Mouse (Mus musculus) urinary bladder, postnatal 4 days (tissue): ENCODE results near the gene Itgb7.

Source experiments
- DNase-seq, 2 experiments: peaks; one replicate each; pipeline ENCODE4 v3.0.0; 2021 to 2022; ENCODE audit warnings: low spot score in 2 of 2

Gene Itgb7

GRCm38 (mm10) chr15:102193652-102194051, 38.1 kb downstream of the Itgb7 start:
- DNase-seq, result no peak

GRCm38 (mm10) chr15:102192820-102193386, 38.8 kb downstream of the Itgb7 start:
- no peak for DNase-seq

GRCm38 (mm10) chr15:102192271-102192812, 39.4 kb downstream of the Itgb7 start:
- DNase-seq, result no peak

GRCm38 (mm10) chr15:102191699-102192098, 40.0 kb downstream of the Itgb7 start:
- DNase-seq, result no peak

GRCm38 (mm10) chr15:102188883-102189282, 42.9 kb downstream of the Itgb7 start:
- no peak for DNase-seq

GRCm38 (mm10) chr15:102188096-102188495, 43.6 kb downstream of the Itgb7 start:
- peak; percentile 44 to 66 for DNase-seq

GRCm38 (mm10) chr15:102186239-102186638, 45.5 kb downstream of the Itgb7 start:
- DNase-seq, result no peak

- DNase-seq, result no peak
These were observed 48.7 kb downstream of the Itgb7 start for GRCm38 (mm10) chr15:102183076-102183475.

GRCm38 (mm10) chr15:102179924-102180323, 51.8 kb downstream of the Itgb7 start:
- DNase-seq, result no peak

- DNase-seq, result no peak
These were observed 52.6 kb downstream of the Itgb7 start for GRCm38 (mm10) chr15:102179106-102179505.

- DNase-seq, result peak; percentile 58 to 80
These were observed 53.5 kb downstream of the Itgb7 start for GRCm38 (mm10) chr15:102178279-102178678.

GRCm38 (mm10) chr15:102177417-102177816, 54.3 kb downstream of the Itgb7 start:
- no peak for DNase-seq

- DNase-seq, result no peak
These were observed 55.0 kb downstream of the Itgb7 start for GRCm38 (mm10) chr15:102176571-102177316.

- no peak for DNase-seq
These were observed 55.9 kb downstream of the Itgb7 start for GRCm38 (mm10) chr15:102175736-102176319.

GRCm38 (mm10) chr15:102173581-102173980, 58.2 kb downstream of the Itgb7 start:
- no peak for DNase-seq

GRCm38 (mm10) chr15:102169064-102169463, 62.7 kb downstream of the Itgb7 start:
- no peak for DNase-seq

- no peak for DNase-seq
These were observed 64.1 kb downstream of the Itgb7 start for GRCm38 (mm10) chr15:102167620-102168021.
